Mouse (Mus musculus) myocyte (in vitro differentiated cells): Measurements from ENCODE around the gene Polr3c.

Experiments used
- CEBPB ChIP-seq: IDR thresholded peaks from 2 replicates; pipeline ENCODE4 v1.6.1; 2011; ENCODE audit warnings: mild to moderate bottlenecking, moderate library complexity; ENCODE audit not compliant: poor library complexity, insufficient read depth, severe bottlenecking
- E2F4 ChIP-seq: IDR thresholded peaks from one replicate; pipeline ENCODE4 v1.6.1; 2011; ENCODE audit warnings: mild to moderate bottlenecking, control low read depth, moderate library complexity; ENCODE audit not compliant: insufficient read depth
- MAX ChIP-seq: IDR thresholded peaks from one replicate; pipeline ENCODE4 v1.6.1; 2011; ENCODE audit warnings: low read depth, mild to moderate bottlenecking, control low read depth
- MYOG ChIP-seq, 3 experiments: IDR thresholded peaks; one replicate each; pipeline ENCODE4 v1.6.1; 2011; ENCODE audit warnings: control low read depth in 2 of 3, low read depth in 2 of 3, mild to moderate bottlenecking in 2 of 3; ENCODE audit not compliant: insufficient read length in 2 of 3, control insufficient read depth in 1 of 3, insufficient read depth in 1 of 3
- POLR2A ChIP-seq: IDR thresholded peaks from one replicate; pipeline ENCODE4 v1.6.1; 2011; ENCODE audit warnings: low read depth, mild to moderate bottlenecking, control low read depth, moderate library complexity; ENCODE audit not compliant: insufficient read length
- REST ChIP-seq: IDR thresholded peaks from one replicate; pipeline ENCODE4 v1.6.1; 2011; ENCODE audit warnings: mild to moderate bottlenecking, control low read depth, moderate library complexity; ENCODE audit not compliant: insufficient read depth, insufficient read length
- TCF12 ChIP-seq: IDR thresholded peaks from one replicate; pipeline ENCODE4 v1.6.1; 2011; ENCODE audit warnings: mild to moderate bottlenecking, control low read depth; ENCODE audit not compliant: poor library complexity, insufficient read depth, severe bottlenecking

- no peak for TF ChIP-seq TCF12
- TF ChIP-seq REST = no peak
- TF ChIP-seq MYOG (IDR thresholded peaks at IDR 0.05; ENCODE audit: control insufficient read depth in 1 of 3, insufficient read depth in 1 of 3, insufficient read length in 2 of 3, low read depth in 2 of 3) = no peak
- TF ChIP-seq POLR2A = no peak
- TF ChIP-seq CEBPB = no peak
- TF ChIP-seq MAX = no peak
- TF ChIP-seq E2F4 = no peak
Measured at GRCm38 (mm10) chr3:96662731-96663316, 64.6 kb downstream of the Polr3c start.
